In the genomic region with DNA sequence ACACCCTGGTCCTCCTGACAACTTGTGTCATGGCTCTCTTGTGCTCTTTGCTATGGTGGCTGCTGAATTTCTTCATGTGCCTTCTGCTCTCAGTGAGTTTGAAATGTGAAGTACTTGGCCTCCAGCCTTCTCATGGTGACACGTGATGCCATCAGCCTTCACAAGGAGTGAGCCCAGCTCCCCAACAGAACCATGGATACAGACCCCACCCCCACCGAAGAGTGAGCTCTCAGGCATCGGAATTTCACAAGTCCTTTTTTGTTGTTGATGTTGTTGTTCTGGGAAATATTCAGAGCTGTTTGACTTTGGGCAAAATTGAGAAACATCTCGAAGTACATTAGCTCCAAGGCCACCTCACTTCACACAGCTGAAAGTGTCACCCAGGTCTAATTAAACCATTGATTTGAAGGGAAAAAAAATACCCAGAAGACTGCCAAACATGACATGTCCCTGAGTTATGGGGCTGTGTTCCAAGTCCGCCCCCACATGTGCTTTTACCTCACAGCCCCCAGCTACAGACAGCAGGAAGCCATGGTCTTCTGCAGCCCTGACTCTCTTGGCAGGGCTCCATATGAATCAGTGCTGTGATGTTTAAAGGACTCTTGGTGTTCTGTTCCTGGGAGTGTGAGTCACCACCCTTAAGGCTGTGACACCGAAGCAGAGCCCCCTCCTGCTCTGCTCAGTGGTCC, we compare ENCODE assay signal across 9 mouse cellular contexts.
DNase-seq lines count a peak whose midpoint lies in the region; ATAC-seq and TF ChIP-seq lines count a peak whose summit lies in the region.
"Had no signal": no experiment of that assay in that cellular context is flagged by ENCODE, and none has a peak within 500 bp of the region (broad histone marks: within the 10 kb centered on the region; RNA-seq: fewer than 3 reads in every experiment).

No protein-coding gene starts in this region.

- H3K36me3 ChIP-seq in forebrain, postnatal 0 days (ENCODE audit: insufficient read depth), result no peaks in the 10 kb centered on the region
- H3K36me3 ChIP-seq in forebrain, embryonic 15.5 days, result no peaks in the 10 kb centered on the region
- H3K36me3 ChIP-seq in liver, postnatal 0 days (replicated peaks; ENCODE audit: insufficient read depth, low read length), result no peaks in the 10 kb centered on the region

- H3K9ac ChIP-seq in forebrain, postnatal 0 days, result no peak overlapping the region
- no peak overlapping the region for H3K9ac ChIP-seq in forebrain, embryonic 15.5 days (replicated peaks)
- no peak overlapping the region for H3K9ac ChIP-seq in liver, postnatal 0 days (replicated peaks)

- H3K4me2 ChIP-seq in forebrain, postnatal 0 days (ENCODE audit: low read depth), result no peak overlapping the region
- no peak overlapping the region for H3K4me2 ChIP-seq in forebrain, embryonic 15.5 days (replicated peaks)
- no peak overlapping the region for H3K4me2 ChIP-seq in liver, postnatal 0 days (ENCODE audit: low read depth, low read length)

- no peaks in the 10 kb centered on the region for H3K4me1 ChIP-seq in forebrain, postnatal 0 days (ENCODE audit: insufficient read depth)
- peaks cover 9% of the 10 kb centered on the region for H3K4me1 ChIP-seq in forebrain, embryonic 15.5 days
- no peaks in the 10 kb centered on the region for H3K4me1 ChIP-seq in liver, postnatal 0 days (ENCODE audit: insufficient read depth)

- no peaks in the 10 kb centered on the region for H3K27me3 ChIP-seq in forebrain, postnatal 0 days (ENCODE audit: insufficient read depth, low read length)
- H3K27me3 ChIP-seq in forebrain, embryonic 15.5 days, result no peaks in the 10 kb centered on the region
- H3K27me3 ChIP-seq in liver, postnatal 0 days (ENCODE audit: insufficient read depth, low read length), result peaks cover 15% of the 10 kb centered on the region; the same call in 1 of the 2 replicates

- no peak for DNase-seq in forebrain, postnatal 0 days
- DNase-seq in frontal cortex, adult 2 months (ENCODE audit: extremely low spot score in 1 of 2, low spot score in 1 of 2), result peak; percentile 70 to 85
- DNase-seq in layer of hippocampus, postnatal 14 days (ENCODE audit: low spot score in 2 of 2), result peak; percentile 19 to 37
- peak; percentile 83 for DNase-seq in lung, postnatal 36 days
- no peak for DNase-seq in spleen, adult 18-20 months
- no peak for DNase-seq in cerebellum, postnatal 4 days (ENCODE audit: low spot score in 2 of 2)
- no peak for DNase-seq in liver, postnatal 0 days

- 73% methylated on average over 6 of the region's 6 CpGs for WGBS in forebrain, postnatal 0 days
- WGBS in forebrain, embryonic 15.5 days, result 78% methylated on average over 6 of the region's 6 CpGs
- 62% methylated on average over 6 of the region's 6 CpGs for WGBS in liver, postnatal 0 days (ENCODE audit: insufficient replicate concordance)

- H3K9me3 ChIP-seq in forebrain, postnatal 0 days (ENCODE audit: low read length), result no peaks in the 10 kb centered on the region
- no peaks in the 10 kb centered on the region for H3K9me3 ChIP-seq in forebrain, embryonic 15.5 days
- no peaks in the 10 kb centered on the region for H3K9me3 ChIP-seq in liver, postnatal 0 days (ENCODE audit: low read length)

- no peak overlapping the region for H3K4me3 ChIP-seq in forebrain, postnatal 0 days (ENCODE audit: low read depth, low read length)
- H3K4me3 ChIP-seq in forebrain, embryonic 15.5 days, result no peak overlapping the region
- H3K4me3 ChIP-seq in liver, postnatal 0 days (ENCODE audit: low read depth, low read length), result no peak overlapping the region
- H3K4me3 ChIP-seq: heart, adult 2 months had no signal

- TF ChIP-seq CTCF in forebrain, postnatal 0 days (IDR thresholded peaks at IDR 0.05; ENCODE audit: low read depth), result no peak
- TF ChIP-seq CTCF in liver, postnatal 0 days (IDR thresholded peaks at IDR 0.05; ENCODE audit: low read depth), result no peak

- H3K27ac ChIP-seq in forebrain, postnatal 0 days (ENCODE audit: low read depth, low read length), result no peak overlapping the region
- no peak overlapping the region for H3K27ac ChIP-seq in forebrain, embryonic 15.5 days (replicated peaks)
- no peak overlapping the region for H3K27ac ChIP-seq in liver, postnatal 0 days (ENCODE audit: low read depth)
- H3K27ac ChIP-seq: heart, adult 2 months had no signal

- ATAC-seq in forebrain, postnatal 0 days, result 0 out of 2 replicates have a peak, but pooled peaks have one; percentile 24
- ATAC-seq in forebrain, embryonic 15.5 days (replicated peaks), result no peak
- ATAC-seq in liver, postnatal 0 days, result no peak

- TF ChIP-seq EP300 in liver, postnatal 0 days (IDR thresholded peaks at IDR 0.05; ENCODE audit: low read depth), result no peak

Comparison
In these comparisons a context has a peak if more than half of its experiments do, and no peak if none do; other contexts are left out.
1. DNase-seq: peak in frontal cortex, adult 2 months (2 of 2), layer of hippocampus, postnatal 14 days (2 of 2) and lung, postnatal 36 days (single experiment); none in forebrain, postnatal 0 days (single experiment), spleen, adult 18-20 months (0 of 2), cerebellum, postnatal 4 days (0 of 2) and liver, postnatal 0 days (single experiment).